Mouse (Mus musculus): Measurements from ENCODE around the gene Gsto1.

DNA sequence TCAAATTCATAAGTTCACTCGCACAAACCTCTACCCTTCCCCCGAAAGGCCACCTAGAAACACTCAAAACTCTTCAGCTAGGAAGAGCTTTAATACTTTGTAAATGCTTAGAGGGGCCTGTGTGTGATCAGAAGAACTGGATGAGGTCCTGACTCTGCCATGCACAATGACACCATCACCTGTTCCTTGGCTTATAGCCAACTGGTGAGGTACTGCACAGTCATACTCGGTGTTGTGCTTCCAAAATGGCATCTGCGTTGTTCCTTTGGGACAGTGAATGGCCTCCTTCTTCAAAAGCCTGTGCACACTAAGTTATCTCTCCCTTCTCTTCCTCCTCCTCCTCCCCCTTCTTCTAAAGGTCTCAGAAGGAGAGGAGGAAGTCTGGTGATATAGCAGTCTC, 56.0 kb downstream of the Gsto1 start:
- TF ChIP-seq CTCF (IDR thresholded peaks at IDR 0.05 in 2 of 3, conservative IDR thresholded peaks at IDR 0.05 in 1 of 3; ENCODE audit: control insufficient read depth in 1 of 3, insufficient read depth in 1 of 3, low read depth in 2 of 3, low read length in 3 of 3, poor library complexity in 1 of 3, severe bottlenecking in 1 of 3) (no peak), POLR2AphosphoS2 (IDR thresholded peaks at IDR 0.05; ENCODE audit: low read length) (no peak), ETS1 (IDR thresholded peaks at IDR 0.05; ENCODE audit: low read depth, low read length) (0 out of 2 replicates have a peak, but pooled peaks have one; percentile 5), RCOR1 (IDR thresholded peaks at IDR 0.05; ENCODE audit: low read depth, low read length) (no peak), HCFC1 (IDR thresholded peaks at IDR 0.05; ENCODE audit: low read depth, low read length) (no peak)
